Mouse (Mus musculus) cerebellum, adult 8-10 months (tissue): Measurements from ENCODE around the gene Mvd.

ENCODE experiments used
- DNase-seq: peaks from one replicate; pipeline ENCODE4 v3.0.0; 2022

The Mvd gene

GRCm38 (mm10) chr8:122443262-122444006, at the start of gene Mvd:
Gene Mvd (minus strand): TSS chr8:122443422.
- peak; percentile 98 for DNase-seq

GRCm38 (mm10) chr8:122488387-122488786, 45.2 kb upstream of the Mvd start:
- no peak for DNase-seq

GRCm38 (mm10) chr8:122484831-122485230, 41.6 kb upstream of the Mvd start:
- DNase-seq: no peak

GRCm38 (mm10) chr8:122483877-122484276, 40.7 kb upstream of the Mvd start:
- DNase-seq: no peak

- DNase-seq: no peak
These were observed 39.2 kb upstream of the Mvd start for GRCm38 (mm10) chr8:122482448-122482847.

- DNase-seq: peak; percentile 90
These were observed 32.5 kb upstream of the Mvd start, which contains the start of the genes Rnf166 and Ctu2 for GRCm38 (mm10) chr8:122475580-122476320. Gene Rnf166 (minus strand): TSS chr8:122476064. Gene Ctu2 (plus strand): TSS chr8:122476143.

- DNase-seq: peak; percentile 47
These were observed 31.8 kb upstream of the Mvd start for GRCm38 (mm10) chr8:122474951-122475560.

GRCm38 (mm10) chr8:122473911-122474421, 30.7 kb upstream of the Mvd start:
- no peak for DNase-seq

GRCm38 (mm10) chr8:122470691-122471090, 27.5 kb upstream of the Mvd start:
- DNase-seq: no peak

GRCm38 (mm10) chr8:122469965-122470364, 26.7 kb upstream of the Mvd start:
- no peak for DNase-seq

GRCm38 (mm10) chr8:122469407-122469806, 26.2 kb upstream of the Mvd start:
- no peak for DNase-seq

GRCm38 (mm10) chr8:122467816-122468215, 24.6 kb upstream of the Mvd start:
- no peak for DNase-seq

GRCm38 (mm10) chr8:122464985-122465384, 21.8 kb upstream of the Mvd start:
- no peak for DNase-seq

GRCm38 (mm10) chr8:122463651-122464640, 20.7 kb upstream of the Mvd start:
- DNase-seq: no peak

GRCm38 (mm10) chr8:122462510-122462909, 19.3 kb upstream of the Mvd start:
- DNase-seq: no peak

- DNase-seq: no peak
These were observed 18.4 kb upstream of the Mvd start for GRCm38 (mm10) chr8:122461473-122462148.

GRCm38 (mm10) chr8:122460524-122461472, 17.6 kb upstream of the Mvd start, which contains the start of gene Snai3:
Gene Snai3 (minus strand): TSS chr8:122460733.
- DNase-seq: peak; percentile 62

- no peak for DNase-seq
These were observed 16.8 kb upstream of the Mvd start for GRCm38 (mm10) chr8:122459990-122460389.

- DNase-seq: no peak
These were observed 16.1 kb upstream of the Mvd start for GRCm38 (mm10) chr8:122459218-122459900.

- DNase-seq: no peak
These were observed 13.9 kb upstream of the Mvd start for GRCm38 (mm10) chr8:122457171-122457570.
